Mouse (Mus musculus) gastrocnemius, postnatal 25 days (tissue): ENCODE measurements around the gene Yipf2. TPM values are rescaled to one million over a fixed set of nuclear protein-coding genes. Genes with fewer than 3 reads are reported as not detected.
"Not testable (repeated sequence)": the region's sequence is repeated elsewhere in the genome, so short reads cannot be mapped to it uniquely, and the experiment has no call there.

Experiments used
- DNase-seq: peaks from one replicate; pipeline ENCODE4 v3.0.0; 2022
- total RNA-seq, 2 experiments: library from RNA; stranded (reverse); gene quantifications; 1 replicate in 1 of 2; 2 replicates in 1 of 2; pipeline ENCODE4 v1.2.3; 2021

Yipf2 gene
- total RNA-seq, 2 experiments from 2014 or later: 3.5 to 5.1 TPM

- DNase-seq: no peak
Measured at GRCm38 (mm10) chr9:21598198-21598597, 5.6 kb upstream of the Yipf2 start.

GRCm38 (mm10) chr9:21594838-21595237 is 2.2 kb upstream of the Yipf2 start:
- no peak for DNase-seq

GRCm38 (mm10) chr9:21594350-21594749 is 1.7 kb upstream of the Yipf2 start:
- not testable (repeated sequence) for DNase-seq

- peak; percentile 55 for DNase-seq
Measured at GRCm38 (mm10) chr9:21593122-21593721, 594 bp upstream of the Yipf2 start.

- no peak for DNase-seq
Measured at GRCm38 (mm10) chr9:21591831-21592702, 561 bp downstream of the Yipf2 start.

- DNase-seq: no peak
Measured at GRCm38 (mm10) chr9:21591127-21591830, 1.3 kb downstream of the Yipf2 start.

- no peak for DNase-seq
Measured at GRCm38 (mm10) chr9:21589538-21589937, 3.1 kb downstream of the Yipf2 start.

GRCm38 (mm10) chr9:21588350-21588749 is 4.3 kb downstream of the Yipf2 start:
- no peak for DNase-seq

- no peak for DNase-seq
Measured at GRCm38 (mm10) chr9:21587678-21588349, 4.8 kb downstream of the Yipf2 start.

GRCm38 (mm10) chr9:21585401-21585800 is 7.2 kb downstream of the Yipf2 start:
- DNase-seq: no peak

- no peak for DNase-seq
Measured at GRCm38 (mm10) chr9:21578226-21578625, 14.4 kb downstream of the Yipf2 start.

GRCm38 (mm10) chr9:21576286-21576685 is 16.3 kb downstream of the Yipf2 start:
- DNase-seq: no peak

GRCm38 (mm10) chr9:21575253-21575652 is 17.4 kb downstream of the Yipf2 start:
- no peak for DNase-seq

GRCm38 (mm10) chr9:21574012-21574801 is 18.4 kb downstream of the Yipf2 start:
- no peak for DNase-seq

- peak; percentile 45 for DNase-seq
Measured at GRCm38 (mm10) chr9:21568657-21569255, 23.9 kb downstream of the Yipf2 start.

GRCm38 (mm10) chr9:21567051-21567450 is 25.6 kb downstream of the Yipf2 start:
- no peak for DNase-seq

- DNase-seq: no peak
Measured at GRCm38 (mm10) chr9:21566538-21566937, 26.1 kb downstream of the Yipf2 start.

- no peak for DNase-seq
Measured at GRCm38 (mm10) chr9:21565004-21565586, 27.5 kb downstream of the Yipf2 start.

- no peak for DNase-seq
Measured at GRCm38 (mm10) chr9:21564420-21564819, 28.2 kb downstream of the Yipf2 start.

- no peak for DNase-seq
Measured at GRCm38 (mm10) chr9:21559151-21559550, 33.5 kb downstream of the Yipf2 start.

GRCm38 (mm10) chr9:21558366-21558765 is 34.3 kb downstream of the Yipf2 start:
- no peak for DNase-seq
